Mouse (Mus musculus): Measurements from ENCODE around the gene Crocc2. TPM values are rescaled to one million over a fixed set of nuclear protein-coding genes. Genes with fewer than 3 reads are reported as not detected.
A peak's percentile ranks its signal among the peaks of the same experiment; 100 is the strongest.
"Not testable (repeated sequence)": the region's sequence is repeated elsewhere in the genome, so short reads cannot be mapped to it uniquely, and the experiment has no call there.

Crocc2 gene
- polyA plus RNA-seq, 1 experiment from 2014 or later: 0.30 TPM

DNA sequence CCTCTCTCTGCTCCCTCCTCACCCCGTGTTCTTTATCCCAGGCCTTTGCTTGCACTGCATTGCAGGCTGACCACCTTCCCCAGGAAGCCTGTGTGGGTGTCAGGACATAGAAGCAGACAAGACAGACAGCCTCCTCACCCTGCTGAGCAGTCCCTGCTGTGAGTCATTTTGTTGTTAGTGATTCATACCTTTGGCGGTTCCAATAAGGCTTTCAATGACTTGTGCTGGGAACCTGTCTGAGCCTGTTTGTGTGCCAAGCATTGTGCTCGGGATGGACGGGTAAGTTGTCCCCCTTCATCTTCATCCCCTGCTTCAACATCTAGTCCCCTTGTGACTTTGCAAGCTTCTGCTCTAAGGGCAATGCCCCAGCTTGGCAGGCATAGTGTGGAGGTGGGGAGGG, 5.1 kb downstream of the Crocc2 start:
- H3K9me3 ChIP-seq: no peaks in the 10 kb centered on the region
- no peak overlapping the region for H3K4me3 ChIP-seq
- peaks cover 91% of the 10 kb centered on the region for H3K27me3 ChIP-seq (ENCODE audit: insufficient read depth, poor library complexity, severe bottlenecking)
- no peaks in the 10 kb centered on the region for H3K36me3 ChIP-seq
- DNase-seq (ENCODE audit: low spot score): no peak
- H3K4me1 ChIP-seq: peaks cover 31% of the 10 kb centered on the region
- 60% methylated on average over 4 of the region's 4 CpGs for WGBS
- H3K27ac ChIP-seq: no peak overlapping the region

DNA sequence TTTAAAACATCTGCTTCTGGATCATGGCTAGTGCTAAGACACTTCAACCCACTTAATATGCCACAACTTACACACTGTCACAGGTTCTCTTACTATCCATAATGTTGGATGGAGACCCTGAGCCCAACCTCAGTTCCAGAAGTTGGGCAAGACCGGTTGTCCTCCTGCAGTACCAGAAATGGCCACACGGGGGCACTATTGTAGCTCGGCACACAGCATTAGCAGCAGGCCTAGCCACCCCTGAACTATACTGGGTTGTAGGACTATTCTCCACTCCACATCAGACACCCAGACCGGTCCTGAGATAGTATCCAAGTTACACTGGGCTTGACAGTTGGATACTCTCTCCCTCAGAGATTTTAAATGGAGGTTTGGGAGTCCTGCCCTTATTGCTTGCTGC, 5.9 kb downstream of the Crocc2 start:
- H3K4me1 ChIP-seq: peaks cover 29% of the 10 kb centered on the region
- peak; percentile 94 for DNase-seq (ENCODE audit: low spot score)
- H3K27ac ChIP-seq: no peak overlapping the region
- no peaks in the 10 kb centered on the region for H3K9me3 ChIP-seq
- H3K36me3 ChIP-seq: no peaks in the 10 kb centered on the region
- 2% methylated on average over 4 of the region's 4 CpGs for WGBS
- H3K4me3 ChIP-seq: no peak overlapping the region
- peaks cover 91% of the 10 kb centered on the region for H3K27me3 ChIP-seq (ENCODE audit: insufficient read depth, poor library complexity, severe bottlenecking)

DNA sequence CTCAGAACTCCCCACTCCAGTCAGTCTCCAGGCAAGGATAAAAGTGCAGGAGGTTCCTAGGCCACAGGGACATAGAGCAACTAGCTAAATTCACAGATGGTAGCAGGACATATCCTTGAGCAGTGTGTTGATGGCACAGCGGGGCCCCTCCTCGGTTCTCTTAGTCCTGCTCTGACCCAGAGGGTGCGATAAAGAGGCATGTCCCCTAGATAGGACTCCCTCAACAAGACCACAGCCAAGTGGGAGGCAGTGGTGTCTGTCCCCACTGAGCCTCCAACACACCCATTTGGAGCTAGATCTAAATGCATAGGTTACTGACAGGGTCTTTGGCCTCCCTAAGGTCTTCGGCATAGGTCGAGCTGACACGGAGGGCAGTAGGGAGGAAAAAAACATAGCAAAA, 7.3 kb downstream of the Crocc2 start:
- Histone ChIP-seq H3K27me3 (ENCODE audit: insufficient read depth, poor library complexity, severe bottlenecking) (peaks cover 92% of the 10 kb centered on the region), H3K4me3 (peak overlapping the region; percentile 61), H3K36me3 (no peaks in the 10 kb centered on the region), H3K4me1 (peaks cover 38% of the 10 kb centered on the region), H3K9me3 (no peaks in the 10 kb centered on the region), H3K27ac (peak overlapping the region; percentile 83; the same call in 1 of the 2 replicates)
- DNase-seq (ENCODE audit: low spot score): no peak
- WGBS: 8% methylated on average over 6 of the region's 6 CpGs

DNA sequence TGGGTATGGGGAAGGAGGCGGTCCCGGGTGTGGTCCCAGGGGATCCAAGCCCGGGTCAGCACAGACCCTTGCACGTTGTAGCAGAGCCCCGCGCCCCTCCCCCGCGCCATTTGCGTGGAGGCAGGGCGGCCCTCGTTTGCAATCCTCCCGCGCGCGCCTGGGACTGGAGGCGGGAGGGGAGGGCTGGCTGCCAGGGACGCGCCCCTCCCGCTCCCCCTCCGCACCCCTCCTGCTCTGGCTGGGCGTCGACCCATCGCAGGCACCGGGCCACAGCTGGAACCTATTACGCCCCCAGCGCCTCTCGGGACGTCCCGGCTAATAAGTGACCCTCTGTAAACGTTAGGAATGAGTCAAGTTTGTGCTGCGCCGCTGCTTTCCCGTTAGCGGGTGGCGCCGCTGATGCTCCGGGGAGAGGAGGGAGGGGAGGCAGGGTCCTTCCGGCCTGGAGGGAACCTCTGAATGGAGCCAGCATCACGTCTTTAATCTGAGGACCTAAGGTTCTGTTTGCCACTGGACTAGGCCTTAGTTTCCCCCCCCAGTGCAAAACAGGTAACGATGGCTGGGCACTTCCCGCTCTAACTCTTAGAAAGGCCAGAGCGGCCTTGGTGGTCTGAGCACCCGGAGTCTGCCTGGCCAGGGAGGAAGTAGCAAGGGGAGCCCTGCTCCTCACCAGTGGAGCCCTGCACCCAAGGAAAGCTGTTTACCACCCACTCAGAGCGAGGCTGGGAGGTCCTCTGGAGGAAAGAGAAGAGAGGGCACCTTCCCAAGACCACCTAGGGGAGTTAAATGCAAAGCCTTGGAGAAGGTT, 8.2 kb downstream of the Crocc2 start:
- H3K36me3 ChIP-seq: no peaks in the 10 kb centered on the region
- DNase-seq (ENCODE audit: low spot score): no peak
- 3% methylated on average over 44 of the region's 44 CpGs for WGBS
- peak overlapping the region; percentile 83 for H3K27ac ChIP-seq
- H3K4me1 ChIP-seq: peaks cover 41% of the 10 kb centered on the region
- H3K9me3 ChIP-seq: no peaks in the 10 kb centered on the region
- H3K4me3 ChIP-seq: peak overlapping the region; percentile 61
- H3K27me3 ChIP-seq (ENCODE audit: insufficient read depth, poor library complexity, severe bottlenecking): peaks cover 93% of the 10 kb centered on the region

DNA sequence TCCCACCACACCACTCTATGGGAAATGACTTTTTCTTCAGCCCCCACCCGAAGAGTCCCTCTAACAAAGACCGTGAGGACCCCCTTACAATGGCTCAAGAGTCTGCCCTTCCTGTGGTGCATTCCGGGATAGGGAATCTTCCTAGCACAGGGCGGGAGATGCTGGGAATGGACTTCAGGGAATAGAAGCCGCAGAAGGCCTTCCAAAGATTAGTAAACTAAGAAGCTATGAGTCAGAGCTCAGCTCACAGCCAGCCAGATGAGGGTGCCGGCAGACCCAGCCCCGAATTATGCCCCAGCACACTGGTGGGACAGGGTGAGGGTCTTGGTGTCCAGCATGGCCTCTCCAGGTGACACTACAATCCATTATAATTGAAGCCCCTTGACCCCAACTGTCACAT, 13.8 kb downstream of the Crocc2 start:
- peaks cover 85% of the 10 kb centered on the region for H3K27me3 ChIP-seq (ENCODE audit: insufficient read depth, poor library complexity, severe bottlenecking)

DNA sequence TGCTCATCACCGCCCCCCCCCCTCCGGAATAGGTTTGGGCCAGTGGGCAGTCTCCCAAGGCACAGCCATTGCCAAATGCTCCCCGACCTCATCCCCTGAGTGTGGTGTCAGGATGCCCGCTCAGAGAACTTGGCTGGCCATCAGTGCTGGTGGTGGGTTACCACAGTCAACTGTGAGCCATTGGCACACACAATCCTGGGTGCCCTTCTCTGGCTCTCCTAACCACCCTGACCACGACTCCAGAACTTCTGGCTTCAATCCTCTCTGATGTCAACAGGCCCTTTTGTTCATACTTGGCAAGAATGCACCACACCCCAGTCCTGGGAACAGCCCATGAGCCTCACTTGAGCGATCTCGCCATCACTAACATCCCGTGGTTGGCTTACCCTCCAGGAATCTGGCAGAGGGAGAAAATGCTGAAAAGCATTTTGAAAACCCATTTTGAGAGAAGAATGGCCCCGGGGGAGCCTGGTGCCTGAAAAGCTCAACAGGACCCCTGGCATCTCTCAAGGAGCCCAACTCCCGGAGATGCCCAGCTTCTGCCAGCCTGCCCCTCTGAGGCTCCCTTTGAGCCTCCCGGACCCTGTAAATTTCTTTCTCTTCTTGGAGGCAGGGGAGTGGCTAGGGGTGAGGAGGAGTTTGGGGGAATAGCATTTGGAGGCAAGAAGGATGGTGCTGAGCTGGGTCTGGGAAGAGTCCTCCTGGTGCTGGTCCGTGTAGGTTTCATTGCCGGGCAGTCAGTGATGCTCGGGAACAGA, 15.7 kb downstream of the Crocc2 start:
- Histone ChIP-seq H3K36me3 (no peaks in the 10 kb centered on the region), H3K4me1 (peaks cover 13% of the 10 kb centered on the region), H3K27ac (no peak overlapping the region), H3K9me3 (no peaks in the 10 kb centered on the region), H3K27me3 (ENCODE audit: insufficient read depth, poor library complexity, severe bottlenecking) (peaks cover 86% of the 10 kb centered on the region), H3K4me3 (no peak overlapping the region)
- 77% methylated on average over 14 of the region's 14 CpGs for WGBS
- no peak for DNase-seq (ENCODE audit: low spot score)

More for the DNA sequence above, 13.8 kb downstream of the Crocc2 start:
- no peak for DNase-seq (ENCODE audit: low spot score)
- H3K36me3 ChIP-seq: no peaks in the 10 kb centered on the region
- H3K9me3 ChIP-seq: no peaks in the 10 kb centered on the region
- no peak overlapping the region for H3K4me3 ChIP-seq
- H3K27ac ChIP-seq: no peak overlapping the region
- H3K4me1 ChIP-seq: peaks cover 19% of the 10 kb centered on the region
- WGBS: 83% methylated on average over 7 of the region's 7 CpGs

DNA sequence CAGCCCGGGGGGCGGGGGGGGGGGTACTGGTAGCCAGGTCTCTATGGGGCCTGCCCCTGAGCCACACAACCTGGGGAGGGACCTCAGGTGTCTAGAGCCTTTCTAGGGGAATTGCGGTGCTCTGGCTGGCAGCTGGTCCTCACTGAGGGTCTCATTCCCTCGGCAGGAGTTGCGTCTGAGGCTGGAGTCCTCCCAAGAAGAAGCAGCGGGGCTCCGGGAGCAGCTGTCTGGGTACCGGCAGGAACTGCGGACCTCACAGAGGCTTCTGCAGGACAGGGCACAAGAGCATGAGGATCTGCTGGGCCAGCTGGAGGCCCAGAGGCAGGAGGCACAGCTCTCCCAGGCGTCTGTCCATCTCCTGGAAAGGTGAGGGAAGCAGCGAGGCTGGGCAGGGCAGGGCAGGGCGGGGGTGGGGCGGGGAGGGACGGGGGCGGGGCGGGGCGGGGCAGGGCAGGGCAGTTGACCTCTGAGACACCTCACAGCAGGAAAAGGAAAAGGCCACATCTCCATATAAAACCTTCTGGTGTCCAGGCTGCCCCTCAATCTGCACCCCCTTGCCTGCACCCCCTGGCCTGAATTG, 22.3 kb downstream of the Crocc2 start:
- H3K4me1 ChIP-seq: peaks cover 8% of the 10 kb centered on the region
- peaks cover 80% of the 10 kb centered on the region for H3K27me3 ChIP-seq (ENCODE audit: insufficient read depth, poor library complexity, severe bottlenecking)
- DNase-seq (ENCODE audit: low spot score): no peak
- H3K27ac ChIP-seq: no peak overlapping the region
- no peaks in the 10 kb centered on the region for H3K36me3 ChIP-seq
- no peak overlapping the region for H3K4me3 ChIP-seq
- WGBS: 9% methylated on average over 14 of the region's 17 CpGs
- 0 out of 2 replicates have a peak, but pooled peaks cover 5% of the 10 kb centered on the region for H3K9me3 ChIP-seq

DNA sequence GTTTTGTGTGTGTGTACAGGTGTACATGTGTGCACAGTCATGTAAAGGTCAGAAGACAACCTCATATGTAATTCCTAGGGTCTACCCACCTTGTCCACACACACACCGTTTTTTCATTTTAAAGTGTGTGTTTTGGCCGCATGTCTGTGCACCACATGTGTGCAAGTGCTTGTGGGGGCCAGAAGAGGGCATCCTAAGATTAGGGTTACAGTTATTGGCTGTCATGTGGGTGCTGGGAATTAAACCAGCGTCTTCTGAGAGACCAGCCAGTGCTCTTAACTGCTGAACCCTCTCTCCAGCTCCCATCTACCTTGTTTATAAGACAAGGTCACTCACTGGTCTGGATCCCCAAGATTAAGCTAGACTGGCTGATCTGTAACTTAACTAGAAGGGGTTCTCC, 26.4 kb downstream of the Crocc2 start:
- Histone ChIP-seq H3K36me3 (no peaks in the 10 kb centered on the region), H3K4me3 (no peak overlapping the region), H3K27me3 (ENCODE audit: insufficient read depth, poor library complexity, severe bottlenecking) (peaks cover 45% of the 10 kb centered on the region), H3K9me3 (peaks cover 5% of the 10 kb centered on the region; the same call in 1 of the 2 replicates), H3K4me1 (peaks cover 8% of the 10 kb centered on the region), H3K27ac (no peak overlapping the region)
- WGBS: 71% methylated on average over 3 of the region's 3 CpGs
- no peak for DNase-seq (ENCODE audit: low spot score)

DNA sequence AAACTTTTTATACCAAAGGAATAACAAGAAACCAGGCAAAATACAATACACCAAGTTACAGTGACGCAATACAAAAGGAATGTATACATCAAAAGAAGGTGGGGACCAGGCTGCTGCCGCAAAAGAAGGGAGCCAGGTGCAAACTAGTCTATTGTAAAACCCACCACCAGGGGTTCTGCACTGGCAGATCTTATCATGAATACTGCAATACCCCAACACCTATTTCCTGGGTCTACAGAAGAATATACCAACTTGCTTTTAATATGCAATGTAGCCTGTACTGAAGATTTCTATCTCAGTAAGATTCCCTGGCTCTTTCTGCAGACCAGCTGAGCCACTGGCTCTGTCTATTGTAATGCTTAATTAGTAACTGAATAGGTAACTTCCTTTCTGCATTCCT, 28.9 kb downstream of the Crocc2 start:
- not testable (repeated sequence) for H3K27ac ChIP-seq; H3K4me3 ChIP-seq; H3K36me3 ChIP-seq; H3K4me1 ChIP-seq; H3K9me3 ChIP-seq; DNase-seq (ENCODE audit: low spot score)
- WGBS: 84% methylated on average over 2 of the region's 2 CpGs
- H3K27me3 ChIP-seq (ENCODE audit: insufficient read depth, poor library complexity, severe bottlenecking): peaks cover 21% of the 10 kb centered on the region

DNA sequence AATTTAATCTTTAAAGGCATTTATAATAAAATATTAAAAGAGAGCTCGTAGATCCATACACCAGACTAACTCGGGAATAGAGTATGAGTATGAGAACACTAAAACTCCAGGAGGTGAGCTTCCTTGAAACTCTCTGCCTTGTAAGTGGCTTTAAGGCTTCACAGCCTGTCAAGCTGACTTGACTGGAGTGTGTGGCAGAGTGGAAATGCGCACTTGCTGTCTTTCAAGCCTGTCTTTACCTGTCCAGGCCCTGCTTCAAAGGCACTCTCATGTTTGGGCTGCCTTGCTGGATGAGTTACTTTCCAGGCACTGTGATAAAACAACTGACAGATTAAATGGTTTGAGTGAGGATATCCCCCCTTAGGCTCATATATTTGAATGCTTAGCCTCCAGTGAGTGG, 29.4 kb downstream of the Crocc2 start:
- no peaks in the 10 kb centered on the region for H3K4me1 ChIP-seq
- H3K27me3 ChIP-seq (ENCODE audit: insufficient read depth, poor library complexity, severe bottlenecking): peaks cover 17% of the 10 kb centered on the region; the same call in 1 of the 2 replicates
- H3K27ac ChIP-seq: no peak overlapping the region
- DNase-seq (ENCODE audit: low spot score): no peak
- H3K9me3 ChIP-seq: peaks cover 5% of the 10 kb centered on the region; the same call in 1 of the 2 replicates
- whole genome bisulfite sequencing: 80% methylated on average over 3 of the region's 3 CpGs
- no peaks in the 10 kb centered on the region for H3K36me3 ChIP-seq
- no peak overlapping the region for H3K4me3 ChIP-seq

DNA sequence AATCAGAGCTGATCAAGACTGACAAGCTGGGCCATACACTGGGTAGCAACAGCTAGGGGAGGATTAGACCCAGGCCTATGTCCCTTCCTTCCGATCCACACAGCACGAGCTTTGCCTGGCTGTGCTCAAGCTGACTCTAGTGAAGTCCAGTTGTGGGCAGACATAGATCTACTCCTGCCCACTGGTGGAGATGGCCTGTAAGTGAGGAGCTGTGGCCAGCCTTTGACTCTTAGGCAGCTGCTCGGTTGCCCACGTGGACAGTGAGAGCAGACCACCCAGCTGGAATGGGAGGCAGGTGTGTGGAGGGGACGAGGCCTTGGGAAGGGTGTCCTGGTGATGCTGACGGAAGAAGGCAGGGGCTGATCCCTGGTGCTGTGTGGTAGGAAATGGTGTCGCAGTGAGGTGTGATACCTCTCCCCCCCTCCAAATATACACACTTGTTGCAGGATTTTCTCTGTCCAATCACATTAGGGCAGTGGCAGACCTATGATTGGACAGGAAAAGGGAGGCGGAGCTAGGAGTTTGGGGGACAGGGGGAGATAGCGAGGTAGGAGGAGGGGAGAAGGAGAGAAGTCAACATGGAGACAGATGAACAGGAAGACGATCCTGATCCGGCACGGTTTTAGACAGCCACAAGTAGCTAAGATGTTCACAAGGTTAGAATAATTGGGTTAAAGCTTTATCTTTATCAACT, 37.9 kb downstream of the Crocc2 start:
- WGBS: 61% methylated on average over 12 of the region's 12 CpGs
- no peak for DNase-seq (ENCODE audit: low spot score)
- Histone ChIP-seq H3K36me3 (no peaks in the 10 kb centered on the region), H3K27ac (0 out of 2 replicates have a peak overlapping the region, but pooled peaks have one; percentile 18), H3K4me3 (no peak overlapping the region), H3K27me3 (ENCODE audit: insufficient read depth, poor library complexity, severe bottlenecking) (peaks cover 31% of the 10 kb centered on the region), H3K4me1 (peaks cover 42% of the 10 kb centered on the region), H3K9me3 (no peaks in the 10 kb centered on the region)

DNA sequence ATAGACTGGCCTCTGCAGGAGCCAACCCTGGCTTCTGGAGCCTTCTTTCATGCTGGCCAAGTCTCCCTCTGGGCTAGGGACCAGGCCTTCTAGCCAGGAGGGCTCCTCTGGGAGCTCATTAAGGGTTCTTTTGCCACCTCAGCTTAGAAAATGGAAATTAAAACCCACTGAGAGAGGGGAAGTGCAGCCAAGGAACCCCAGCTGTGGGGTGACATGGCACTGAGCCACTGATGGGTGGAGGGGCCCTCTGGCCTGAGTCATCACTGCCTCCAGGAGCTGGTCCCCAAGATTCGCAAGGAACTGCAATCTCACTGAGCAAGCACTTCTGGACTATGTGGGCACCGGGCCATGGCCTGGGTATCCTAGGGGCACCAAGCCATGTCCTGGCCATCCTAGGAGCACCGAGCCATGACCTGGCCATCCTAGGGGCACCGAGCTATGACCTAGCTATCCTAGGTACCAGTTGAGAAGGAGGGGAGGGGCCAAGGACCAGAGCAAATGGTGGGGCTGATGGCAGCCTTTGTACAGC, 39.1 kb downstream of the Crocc2 start:
- H3K4me3 ChIP-seq: no peak overlapping the region
- H3K4me1 ChIP-seq: peaks cover 49% of the 10 kb centered on the region
- peaks cover 31% of the 10 kb centered on the region for H3K27me3 ChIP-seq (ENCODE audit: insufficient read depth, poor library complexity, severe bottlenecking)
- no peaks in the 10 kb centered on the region for H3K36me3 ChIP-seq
- no peaks in the 10 kb centered on the region for H3K9me3 ChIP-seq
- H3K27ac ChIP-seq: peak overlapping the region; percentile 13; the same call in 1 of the 2 replicates
- DNase-seq (ENCODE audit: low spot score): no peak
- WGBS: 85% methylated on average over 4 of the region's 4 CpGs

All from heart, embryonic 10.5 days (tissue).